In genomic region chr9:58196141-58196540, GRCm38 (mm10) we compare ENCODE assay signal across 10 mouse cellular contexts. TPM values are rescaled to one million over a fixed set of nuclear protein-coding genes. Genes with fewer than 3 reads are reported as not detected.
A peak's percentile ranks its signal among the peaks of the same experiment; 100 is the strongest.
DNase-seq lines count a peak whose midpoint lies in the region; ATAC-seq lines count a peak whose summit lies in the region.
"Had no signal": no experiment of that assay in that cellular context is flagged by ENCODE, and none has a peak within 500 bp of the region (broad histone marks: within the 10 kb centered on the region; RNA-seq: fewer than 3 reads in every experiment).

No protein-coding gene starts in this region.

- peak overlapping the region; percentile 41 for H3K4me2 ChIP-seq in kidney, embryonic 16.5 days (replicated peaks; ENCODE audit: low read depth, low read length)
- H3K4me2 ChIP-seq in embryonic facial prominence, embryonic 13.5 days: peak overlapping the region; percentile 63
- peak overlapping the region; percentile 52 for H3K4me2 ChIP-seq in hindbrain, embryonic 12.5 days (replicated peaks)
- peak overlapping the region; percentile 63 for H3K4me2 ChIP-seq in midbrain, embryonic 14.5 days (ENCODE audit: low read length)

- peaks cover 39% of the 10 kb centered on the region for H3K4me1 ChIP-seq in kidney, embryonic 16.5 days (ENCODE audit: insufficient read depth, low read length)
- H3K4me1 ChIP-seq in embryonic facial prominence, embryonic 13.5 days: peaks cover 56% of the 10 kb centered on the region
- H3K4me1 ChIP-seq in hindbrain, embryonic 12.5 days: peaks cover 48% of the 10 kb centered on the region
- peaks cover 19% of the 10 kb centered on the region for H3K4me1 ChIP-seq in midbrain, embryonic 14.5 days (ENCODE audit: control insufficient read depth, insufficient read depth, low read length)

- no peak for ATAC-seq in kidney, embryonic 16.5 days (ENCODE audit: low FRiP score, low TSS enrichment)
- ATAC-seq in embryonic facial prominence, embryonic 13.5 days (ENCODE audit: insufficient number of reproducible peaks, insufficient read depth, low FRiP score, low TSS enrichment, low read depth): no peak
- no peak for ATAC-seq in hindbrain, embryonic 12.5 days (ENCODE audit: low FRiP score)
- no peak for ATAC-seq in midbrain, embryonic 14.5 days (ENCODE audit: low FRiP score, low TSS enrichment)

- DNase-seq in kidney, adult 9 months: no peak
- no peak for DNase-seq in midbrain, embryonic 14.5 days
- no peak for DNase-seq in cerebellum, postnatal 10 days
- no peak for DNase-seq in adrenal gland, adult 18-20 months (ENCODE audit: low spot score in 2 of 2)
- no peak for DNase-seq in cerebellum, postnatal 36 days
- DNase-seq: kidney, postnatal 4 days; lung, postnatal 14 days had no signal

- H3K27me3 ChIP-seq in kidney, embryonic 16.5 days (ENCODE audit: insufficient read depth, low read length): peaks cover 72% of the 10 kb centered on the region
- H3K27me3 ChIP-seq in embryonic facial prominence, embryonic 13.5 days: peaks cover 78% of the 10 kb centered on the region
- H3K27me3 ChIP-seq in hindbrain, embryonic 12.5 days: peaks cover 77% of the 10 kb centered on the region
- H3K27me3 ChIP-seq in midbrain, embryonic 14.5 days (ENCODE audit: control insufficient read depth, insufficient read depth, low read length): peaks cover 56% of the 10 kb centered on the region

- no peaks in the 10 kb centered on the region for H3K9me3 ChIP-seq in kidney, embryonic 16.5 days (ENCODE audit: low read length)
- no peaks in the 10 kb centered on the region for H3K9me3 ChIP-seq in embryonic facial prominence, embryonic 13.5 days
- H3K9me3 ChIP-seq in hindbrain, embryonic 12.5 days (replicated peaks): no peaks in the 10 kb centered on the region
- no peaks in the 10 kb centered on the region for H3K9me3 ChIP-seq in midbrain, embryonic 14.5 days (ENCODE audit: control insufficient read depth, low read length)

- H3K4me3 ChIP-seq in kidney, embryonic 16.5 days (ENCODE audit: low read length): peak overlapping the region; percentile 19; the same call in 1 of the 2 replicates
- H3K4me3 ChIP-seq in embryonic facial prominence, embryonic 13.5 days: peak overlapping the region; percentile 14
- H3K4me3 ChIP-seq in hindbrain, embryonic 12.5 days: peak overlapping the region; percentile 23
- H3K4me3 ChIP-seq in midbrain, embryonic 14.5 days (replicated peaks; ENCODE audit: low read depth, low read length): peak overlapping the region; percentile 41

- 7% methylated on average over 14 of the region's 14 CpGs for WGBS in kidney, embryonic 16.5 days
- 3% methylated on average over 14 of the region's 14 CpGs for WGBS in embryonic facial prominence, embryonic 13.5 days
- WGBS in hindbrain, embryonic 12.5 days: 4% methylated on average over 13 of the region's 14 CpGs
- WGBS in midbrain, embryonic 14.5 days: 3% methylated on average over 14 of the region's 14 CpGs

- no peaks in the 10 kb centered on the region for H3K36me3 ChIP-seq in kidney, embryonic 16.5 days (ENCODE audit: insufficient read depth, low read length)
- no peaks in the 10 kb centered on the region for H3K36me3 ChIP-seq in embryonic facial prominence, embryonic 13.5 days
- no peaks in the 10 kb centered on the region for H3K36me3 ChIP-seq in hindbrain, embryonic 12.5 days
- H3K36me3 ChIP-seq in midbrain, embryonic 14.5 days (ENCODE audit: control insufficient read depth, insufficient read depth, low read length): no peaks in the 10 kb centered on the region

- no peak overlapping the region for H3K27ac ChIP-seq in kidney, embryonic 16.5 days (ENCODE audit: low read length)
- H3K27ac ChIP-seq in embryonic facial prominence, embryonic 13.5 days: no peak overlapping the region
- H3K27ac ChIP-seq in hindbrain, embryonic 12.5 days: no peak overlapping the region
- peak overlapping the region; percentile 90 for H3K27ac ChIP-seq in midbrain, embryonic 14.5 days (replicated peaks; ENCODE audit: low read depth, low read length)

- no peak overlapping the region for H3K9ac ChIP-seq in kidney, embryonic 16.5 days (replicated peaks; ENCODE audit: low read length)
- H3K9ac ChIP-seq in embryonic facial prominence, embryonic 13.5 days: no peak overlapping the region
- peak overlapping the region; percentile 54 for H3K9ac ChIP-seq in hindbrain, embryonic 12.5 days
- H3K9ac ChIP-seq in midbrain, embryonic 14.5 days (replicated peaks; ENCODE audit: low read length): peak overlapping the region; percentile 48

RNA-seq across cellular contexts. Expression of gene Islr, which starts 8.0 kb away (rescaled TPM):
- 94.8 and 96.1 TPM in 2 replicates for polyA plus RNA-seq in kidney, embryonic 16.5 days (2015; fragmentation: Nextera tagmentation; extraction: Ambion mirVana)
- polyA plus RNA-seq in embryonic facial prominence, embryonic 13.5 days (2015; fragmentation: Nextera tagmentation; extraction: Ambion mirVana): 75.6 and 79.6 TPM in 2 replicates
- polyA plus RNA-seq in hindbrain, embryonic 12.5 days (2016; fragmentation: Nextera tagmentation; extraction: Ambion mirVana): 47.8 and 59.3 TPM in 2 replicates
- polyA plus RNA-seq in midbrain, embryonic 14.5 days (2014; fragmentation: Nextera tagmentation; extraction: Ambion mirVana): 2.4 and 16.6 TPM in 2 replicates
- total RNA-seq in adrenal gland, adult 18-20 months (2021): 10 to 100 TPM; 22.4 to 33.0 TPM

RNA-seq across cellular contexts. Expression of gene Islr2, which starts 8.0 kb away (rescaled TPM):
- polyA plus RNA-seq in kidney, embryonic 16.5 days (2015; fragmentation: Nextera tagmentation; extraction: Ambion mirVana): 0.17 and 0.23 TPM in 2 replicates
- 0.76 and 1.4 TPM in 2 replicates for polyA plus RNA-seq in embryonic facial prominence, embryonic 13.5 days (2015; fragmentation: Nextera tagmentation; extraction: Ambion mirVana)
- polyA plus RNA-seq in hindbrain, embryonic 12.5 days (2016; fragmentation: Nextera tagmentation; extraction: Ambion mirVana): 9.2 and 10.4 TPM in 2 replicates
- 51.6 and 96.9 TPM in 2 replicates for polyA plus RNA-seq in midbrain, embryonic 14.5 days (2014; fragmentation: Nextera tagmentation; extraction: Ambion mirVana)
- total RNA-seq in adrenal gland, adult 18-20 months (2021): 1 to 10 TPM; 1.2 to 2.6 TPM

RNA-seq across cellular contexts. Expression of gene Pml, which starts 53.4 kb away (rescaled TPM):
- polyA plus RNA-seq in kidney, embryonic 16.5 days (2015; fragmentation: Nextera tagmentation; extraction: Ambion mirVana): 26.7 TPM in 2 replicates
- polyA plus RNA-seq in embryonic facial prominence, embryonic 13.5 days (2015; fragmentation: Nextera tagmentation; extraction: Ambion mirVana): 14.4 and 15.2 TPM in 2 replicates
- 9.8 and 10.1 TPM in 2 replicates for polyA plus RNA-seq in hindbrain, embryonic 12.5 days (2016; fragmentation: Nextera tagmentation; extraction: Ambion mirVana)
- polyA plus RNA-seq in midbrain, embryonic 14.5 days (2014; fragmentation: Nextera tagmentation; extraction: Ambion mirVana): 3.8 and 3.9 TPM in 2 replicates
- total RNA-seq in adrenal gland, adult 18-20 months (2021): 10 to 100 TPM; 16.1 to 17.9 TPM

RNA-seq across cellular contexts. Expression of gene Stoml1, which starts 56.8 kb away (rescaled TPM):
- 33.8 and 35.8 TPM in 2 replicates for polyA plus RNA-seq in kidney, embryonic 16.5 days (2015; fragmentation: Nextera tagmentation; extraction: Ambion mirVana)
- polyA plus RNA-seq in embryonic facial prominence, embryonic 13.5 days (2015; fragmentation: Nextera tagmentation; extraction: Ambion mirVana): 43.1 and 45.0 TPM in 2 replicates
- polyA plus RNA-seq in hindbrain, embryonic 12.5 days (2016; fragmentation: Nextera tagmentation; extraction: Ambion mirVana): 63.0 and 67.8 TPM in 2 replicates
- polyA plus RNA-seq in midbrain, embryonic 14.5 days (2014; fragmentation: Nextera tagmentation; extraction: Ambion mirVana): 96.4 and 115 TPM in 2 replicates
- total RNA-seq in adrenal gland, adult 18-20 months (2021): 10 to 100 TPM; 13.3 to 15.0 TPM

Comparison
In these comparisons a context has a peak if more than half of its experiments do, and no peak if none do; other contexts are left out.
1. H3K9ac ChIP-seq: peak in hindbrain, embryonic 12.5 days (single experiment) and midbrain, embryonic 14.5 days (single experiment); none in kidney, embryonic 16.5 days (single experiment) and embryonic facial prominence, embryonic 13.5 days (single experiment).
2. Peak in every context shown above with its lines, with median percentiles within 50 percentile points of each other: H3K4me2 ChIP-seq and H3K4me3 ChIP-seq.